Mouse (Mus musculus) olfactory bulb, adult 2 months (tissue): Measurements from ENCODE around the gene Arl6ip1. TPM values are rescaled to one million over a fixed set of nuclear protein-coding genes. Genes with fewer than 3 reads are reported as not detected.
"Not testable (repeated sequence)": the region's sequence is repeated elsewhere in the genome, so short reads cannot be mapped to it uniquely, and the experiment has no call there.

Source experiments
- H3K27ac ChIP-seq: fragments of 200-500 bp; 2 replicates; pipeline ENCODE4 v1.5.1; 2012; ENCODE audit warnings: low read depth, low read length; ENCODE audit not compliant: insufficient read depth
- H3K4me1 ChIP-seq: fragments of 200-500 bp; 2 replicates; pipeline ENCODE4 v1.6.1; 2012; ENCODE audit warnings: low read length; ENCODE audit not compliant: control insufficient read depth, insufficient read depth
- H3K4me3 ChIP-seq: fragments of 200-500 bp; 2 replicates; pipeline ENCODE4 v1.5.1; 2012; ENCODE audit warnings: mild to moderate bottlenecking, low read depth, low read length, moderate library complexity; ENCODE audit not compliant: insufficient read depth
- CTCF ChIP-seq: fragments of 200-500 bp; IDR thresholded peaks from 2 replicates; pipeline ENCODE4 v1.5.1; 2012; ENCODE audit warnings: low read depth, mild to moderate bottlenecking, low read length, moderate library complexity; ENCODE audit not compliant: insufficient read depth
- POLR2A ChIP-seq: fragments of 200-500 bp; IDR thresholded peaks from 2 replicates; pipeline ENCODE4 v1.6.1; 2012; ENCODE audit warnings: mild to moderate bottlenecking, low read depth, low read length, moderate library complexity; ENCODE audit not compliant: insufficient read depth
- WGBS: fragments of 180-500 bp; shearing (Covaris S2); methylation state at CpG from one replicate; pipeline ENCODE4 v1.1.7; 2018; 5-methylcytosine and 5-hydroxymethylcytosine counted together
- polyA plus RNA-seq: library from polyadenylated mRNA; stranded (reverse); fragments of >200 nt; gene quantifications from 2 replicates; pipeline ENCODE4 v1.2.4, GENCODE M21; 2012; ENCODE audit warnings: low replicate concordance; ENCODE audit not compliant: missing spikeins, insufficient read depth, insufficient read length

Arl6ip1 gene
- 146 TPM in 1 of 2 replicates, not detected in the other for polyA plus RNA-seq

- under 1% methylated on average over 39 of the region's 39 CpGs for WGBS
- Histone ChIP-seq H3K27ac (peak within 1 kb of the TSS; percentile 8; the same call in 1 of the 2 replicates), H3K4me3 (peak within 1 kb of the TSS; percentile 71), H3K4me1 (no peaks in the 10 kb centered on the region)
- TF ChIP-seq CTCF (no peak), POLR2A (peak; percentile 96)
Measured at GRCm38 (mm10) chr7:118129430-118130041, at the start of gene Arl6ip1. Gene Arl6ip1 (minus strand): TSS chr7:118129662.

- H3K4me1 ChIP-seq, result no peaks in the 10 kb centered on the region
- H3K27ac ChIP-seq, result no peak overlapping the region
- TF ChIP-seq CTCF (no peak), POLR2A (no peak)
- H3K4me3 ChIP-seq, result no peak overlapping the region
- 39% methylated on average over 1 of the region's 1 CpGs for WGBS
Measured at GRCm38 (mm10) chr7:118175821-118176355, 46.4 kb upstream of the Arl6ip1 start.

GRCm38 (mm10) chr7:118170125-118170524, 40.7 kb upstream of the Arl6ip1 start:
- not testable (repeated sequence) for H3K4me3 ChIP-seq, H3K27ac ChIP-seq
- 91% methylated on average over 2 of the region's 2 CpGs for WGBS

GRCm38 (mm10) chr7:118163006-118163405, 33.5 kb upstream of the Arl6ip1 start:
- TF ChIP-seq POLR2A, result no peak
- no peak for TF ChIP-seq CTCF
- Histone ChIP-seq H3K4me1 (no peaks in the 10 kb centered on the region), H3K4me3 (no peak overlapping the region), H3K27ac (no peak overlapping the region)
- WGBS, result 87% methylated on average over 8 of the region's 8 CpGs

More at GRCm38 (mm10) chr7:118170125-118170524, 40.7 kb upstream of the Arl6ip1 start:
- H3K4me1 ChIP-seq, result not testable (repeated sequence)

- no peaks in the 10 kb centered on the region for H3K4me1 ChIP-seq
- 73% methylated on average over 3 of the region's 3 CpGs for WGBS
- no peak overlapping the region for H3K27ac ChIP-seq
- no peak overlapping the region for H3K4me3 ChIP-seq
- TF ChIP-seq POLR2A (no peak), CTCF (no peak)
Measured at GRCm38 (mm10) chr7:118160121-118160520, 30.7 kb upstream of the Arl6ip1 start.

GRCm38 (mm10) chr7:118156461-118156860, 27.0 kb upstream of the Arl6ip1 start:
- Histone ChIP-seq H3K4me1 (no peaks in the 10 kb centered on the region), H3K4me3 (no peak overlapping the region), H3K27ac (no peak overlapping the region)
- 92% methylated on average over 7 of the region's 7 CpGs for WGBS
- TF ChIP-seq CTCF (no peak), POLR2A (no peak)

GRCm38 (mm10) chr7:118154150-118154549, 24.7 kb upstream of the Arl6ip1 start:
- no peak overlapping the region for H3K4me3 ChIP-seq
- no peaks in the 10 kb centered on the region for H3K4me1 ChIP-seq
- WGBS, result 82% methylated on average over 6 of the region's 6 CpGs
- no peak for TF ChIP-seq POLR2A
- TF ChIP-seq CTCF, result no peak
- no peak overlapping the region for H3K27ac ChIP-seq

GRCm38 (mm10) chr7:118143602-118144001, 14.1 kb upstream of the Arl6ip1 start:
- TF ChIP-seq POLR2A (no peak), CTCF (no peak)
- H3K4me1 ChIP-seq, result no peaks in the 10 kb centered on the region
- no peak overlapping the region for H3K27ac ChIP-seq
- no peak overlapping the region for H3K4me3 ChIP-seq
- WGBS, result 86% methylated on average over 3 of the region's 3 CpGs

- no peak overlapping the region for H3K27ac ChIP-seq
- 89% methylated on average over 4 of the region's 4 CpGs for WGBS
- TF ChIP-seq POLR2A (no peak), CTCF (no peak)
- H3K4me1 ChIP-seq, result no peaks in the 10 kb centered on the region
- H3K4me3 ChIP-seq, result no peak overlapping the region
Measured at GRCm38 (mm10) chr7:118143123-118143522, 13.7 kb upstream of the Arl6ip1 start.
